Mouse (Mus musculus): ENCODE data around the gene Mtfp1.

GRCm38 (mm10) chr11:4064627-4065122 is 30.6 kb downstream of the Mtfp1 start, which contains the start of gene Sec14l3:
- no peak for TF ChIP-seq CTCF (IDR thresholded peaks at IDR 0.05; ENCODE audit: low read depth, low read length)
- TF ChIP-seq TAL1 (conservative IDR thresholded peaks at IDR 0.05; ENCODE audit: low read depth, low read length), result no peak
- no peak for TF ChIP-seq GATA1 (IDR thresholded peaks at IDR 0.05; ENCODE audit: borderline replicate concordance, low read length)

Data from G1E (cell line).